Mouse (Mus musculus) Patski (cell line): ENCODE measurements around the gene Zfp422. TPM values are rescaled to one million over a fixed set of nuclear protein-coding genes. Genes with fewer than 3 reads are reported as not detected.

Source experiments
- ATAC-seq: fragments of 100-300 bp; one replicate; pipeline ENCODE4 v1.8.0; 2021
- CTCF ChIA-PET: fragments of 350-600 bp; sonication (Branson Sonifier 250); formaldehyde crosslinking; loops from one replicate; lab custom pipeline; 2022; ENCODE audit warnings: inconsistent platforms; lab: Charles Lee
- POLR2A ChIA-PET: fragments of 350-600 bp; sonication (Branson Sonifier 250); formaldehyde crosslinking; loops from one replicate; lab custom pipeline; 2022; ENCODE audit warnings: antibody characterized with exemption, inconsistent platforms; lab: Charles Lee
- DNase-seq: peaks from one replicate; pipeline ENCODE4 v3.0.0-alpha.2; 2011; ENCODE audit warnings: low read depth, low spot score
- H3K27me3 ChIP-seq: fragments of 371-371 bp; one replicate; pipeline ENCODE4 v1.5.1; 2021
- CTCF ChIP-seq: fragments of 100-300 bp; IDR thresholded peaks from one replicate; pipeline ENCODE4 v1.5.1; 2021
- in situ Hi-C: fragments of 300-500 bp; cut with MboI; formaldehyde crosslinking; loops from 3 replicates; pipeline ENCODE4 v1.11.1; 2018; ENCODE audit warnings: low pct_unique_long_range_greater_than_20kb, mixed read lengths
- polyA plus RNA-seq: library from polyadenylated mRNA; unstranded; gene quantifications from one replicate; pipeline ENCODE4 v1.2.3, GENCODE M21; 2021

The Zfp422 gene
- polyA plus RNA-seq, 1 experiment from 2014 or later = 43.7 TPM

- no peak for TF ChIP-seq CTCF
- H3K27me3 ChIP-seq = no peaks in the 10 kb centered on the region
- ChIA-PET CTCF (interaction anchor here (1.3 to 6.0 kb wide), 3 partner anchors 11 to 45 kb away, joined by 4 to 62 read pairs (median 13); no protein-coding TSS in a partner anchor), POLR2A (interaction anchor here (1.5 kb wide), 1 partner anchor 45 kb away, joined by 4 read pairs; no protein-coding TSS in a partner anchor)
- in situ Hi-C loops = loop anchor here (5.0 kb wide), 4 partner anchors 46 to 1176 kb away; no protein-coding TSS in a partner anchor
- DNase-seq (no peak), ATAC-seq (no peak)
These were observed 22.8 kb upstream of the Zfp422 start for GRCm38 (mm10) chr6:116651437-116652118.

GRCm38 (mm10) chr6:116650406-116650805 lies 21.6 kb upstream of the Zfp422 start, which contains the start of gene Depp1:
Gene Depp1 (plus strand): TSS chr6:116650609.
- no peak for TF ChIP-seq CTCF
- CTCF ChIA-PET = interaction anchor here (1.9 to 6.0 kb wide), 3 partner anchors 18 to 46 kb away, joined by 4 to 62 read pairs (median 13); no protein-coding TSS in a partner anchor
- H3K27me3 ChIP-seq = no peaks in the 10 kb centered on the region
- peak; percentile 53 for ATAC-seq
- DNase-seq = peak; percentile 82
- in situ Hi-C loops = loop anchor here (5.0 kb wide), 4 partner anchors 47 to 1177 kb away; no protein-coding TSS in a partner anchor
- POLR2A ChIA-PET = no interaction called here

- ATAC-seq = no peak
- POLR2A ChIA-PET = no interaction called here
- in situ Hi-C loops = loop anchor here (5.0 kb wide), 4 partner anchors 47 to 1177 kb away; no protein-coding TSS in a partner anchor
These were observed 21.0 kb upstream of the Zfp422 start for GRCm38 (mm10) chr6:116649811-116650210.

GRCm38 (mm10) chr6:116647763-116648162 lies 19.0 kb upstream of the Zfp422 start:
- DNase-seq = no peak
- no peak for TF ChIP-seq CTCF

More at GRCm38 (mm10) chr6:116649811-116650210, 21.0 kb upstream of the Zfp422 start:
- no peaks in the 10 kb centered on the region for H3K27me3 ChIP-seq
- CTCF ChIA-PET = interaction anchor here (1.9 kb wide), 1 partner anchor 31 kb away, joined by 4 read pairs; no protein-coding TSS in a partner anchor
- no peak for DNase-seq
- TF ChIP-seq CTCF = no peak

GRCm38 (mm10) chr6:116644335-116644734 lies 15.5 kb upstream of the Zfp422 start:
- ChIA-PET POLR2A (no interaction called here), CTCF (interaction anchor here (6.2 kb wide), 1 partner anchor 12 kb away, joined by 36 read pairs; no protein-coding TSS in a partner anchor)
- in situ Hi-C loops = no loop called here
- ATAC-seq (no peak), DNase-seq (no peak)
- H3K27me3 ChIP-seq = no peaks in the 10 kb centered on the region
- TF ChIP-seq CTCF = no peak

More at GRCm38 (mm10) chr6:116647763-116648162, 19.0 kb upstream of the Zfp422 start:
- no peaks in the 10 kb centered on the region for H3K27me3 ChIP-seq
- in situ Hi-C loops = no loop called here
- no peak for ATAC-seq
- ChIA-PET POLR2A (no interaction called here), CTCF (interaction anchor here (1.7 kb wide), 1 partner anchor 16 kb away, joined by 4 read pairs; no protein-coding TSS in a partner anchor)

GRCm38 (mm10) chr6:116643881-116644280 lies 15.1 kb upstream of the Zfp422 start:
- POLR2A ChIA-PET = no interaction called here
- H3K27me3 ChIP-seq = no peaks in the 10 kb centered on the region
- TF ChIP-seq CTCF = no peak
- CTCF ChIA-PET = interaction anchor here (6.2 kb wide), 1 partner anchor 12 kb away, joined by 36 read pairs; no protein-coding TSS in a partner anchor
- DNase-seq = no peak
- no peak for ATAC-seq
- in situ Hi-C loops = no loop called here

GRCm38 (mm10) chr6:116642942-116643341 lies 14.1 kb upstream of the Zfp422 start:
- CTCF ChIA-PET = interaction anchor here (0.9 to 6.2 kb wide), 2 partner anchors 11 to 54 kb away, joined by 4 to 36 read pairs; no protein-coding TSS in a partner anchor
- TF ChIP-seq CTCF = no peak
- ATAC-seq (no peak), DNase-seq (no peak)
- no peaks in the 10 kb centered on the region for H3K27me3 ChIP-seq
- in situ Hi-C loops = no loop called here
- POLR2A ChIA-PET = no interaction called here

GRCm38 (mm10) chr6:116639663-116640062 lies 10.9 kb upstream of the Zfp422 start:
- no peak for DNase-seq
- ChIA-PET POLR2A (no interaction called here), CTCF (no interaction called here)
- in situ Hi-C loops = loop anchor here (10.0 kb wide), 1 partner anchor 55 kb away; no protein-coding TSS in a partner anchor
- no peak for ATAC-seq
- no peaks in the 10 kb centered on the region for H3K27me3 ChIP-seq
- TF ChIP-seq CTCF = no peak

GRCm38 (mm10) chr6:116638871-116639270 lies 10.1 kb upstream of the Zfp422 start:
- ChIA-PET POLR2A (interaction anchor here (0.8 kb wide), 1 partner anchor 11 kb away, joined by 3 read pairs; no protein-coding TSS in a partner anchor), CTCF (no interaction called here)
- DNase-seq (no peak), ATAC-seq (no peak)
- in situ Hi-C loops = loop anchor here (10.0 kb wide), 1 partner anchor 56 kb away; no protein-coding TSS in a partner anchor
- H3K27me3 ChIP-seq = no peaks in the 10 kb centered on the region
- no peak for TF ChIP-seq CTCF

GRCm38 (mm10) chr6:116637496-116637895 lies 8.7 kb upstream of the Zfp422 start:
- no peak for ATAC-seq
- POLR2A ChIA-PET = no interaction called here
- no peaks in the 10 kb centered on the region for H3K27me3 ChIP-seq
- CTCF ChIA-PET = no interaction called here
- no peak for DNase-seq
- TF ChIP-seq CTCF = no peak
- in situ Hi-C loops = loop anchor here (10.0 kb wide), 1 partner anchor 57 kb away; no protein-coding TSS in a partner anchor
